Mouse (Mus musculus) forebrain, embryonic 14.5 days (tissue): ENCODE measurements at regions not wholly inside any gene's neighbourhood (a gene's known extent, or its start where the extent isn't known, plus 50 kb on each side); places are given as distances from the start of the nearest gene placed in this dataset.
A peak's percentile ranks its signal among the peaks of the same experiment; 100 is the strongest.

ENCODE experiments used
- ATAC-seq: fragments of 200-750 bp; cut with Nextera tagmentation; 2 replicates; pipeline ENCODE4 v1.8.0; 2017; ENCODE audit warnings: mild to moderate bottlenecking, moderate library complexity
- DNase-seq: peaks from one replicate; pipeline ENCODE4 v3.0.0-alpha.2; 2015; ENCODE audit warnings: low spot score
- H3K27ac ChIP-seq: fragments of 300-500 bp; sonication (generic); 2 replicates; pipeline ENCODE4 v1.5.1; 2014; ENCODE audit warnings: low read depth, mild to moderate bottlenecking, control low read depth, low read length, moderate library complexity
- H3K27me3 ChIP-seq: fragments of 300-500 bp; sonication (generic); replicated peaks from 2 replicates; pipeline ENCODE4 v1.6.1; 2014; ENCODE audit warnings: low read length, control low read depth, mixed read lengths; ENCODE audit not compliant: control insufficient read depth, insufficient read depth
- H3K36me3 ChIP-seq: fragments of 300-500 bp; sonication (generic); 2 replicates; pipeline ENCODE4 v1.6.1; 2014; ENCODE audit warnings: low read length, control low read depth; ENCODE audit not compliant: control insufficient read depth, insufficient read depth
- H3K4me1 ChIP-seq: fragments of 300-500 bp; sonication (generic); 2 replicates; pipeline ENCODE4 v1.6.1; 2014; ENCODE audit warnings: antibody characterized with exemption, low read length, control low read depth; ENCODE audit not compliant: control insufficient read depth, insufficient read depth
- H3K4me2 ChIP-seq: fragments of 300-500 bp; sonication (generic); 2 replicates; pipeline ENCODE4 v1.6.1; 2014; ENCODE audit warnings: mild to moderate bottlenecking, control low read depth, low read length
- H3K4me3 ChIP-seq: fragments of 300-500 bp; sonication (generic); 2 replicates; pipeline ENCODE4 v1.5.1; 2014; ENCODE audit warnings: low read depth, low read length, control low read depth
- H3K9ac ChIP-seq: fragments of 300-500 bp; sonication (generic); 2 replicates; pipeline ENCODE4 v1.6.1; 2014; ENCODE audit warnings: mild to moderate bottlenecking, low read length, control low read depth, moderate library complexity
- H3K9me3 ChIP-seq: fragments of 300-500 bp; sonication (generic); replicated peaks from 2 replicates; pipeline ENCODE4 v1.6.1; 2016; ENCODE audit warnings: low read length, control low read depth, mixed read lengths; ENCODE audit not compliant: control insufficient read depth
- whole genome bisulfite sequencing: fragments of 180-500 bp; shearing (Covaris S2); extraction: QIAGEN DNeasy Blood & Tissue Kit; methylation state at CpG from one replicate; pipeline ENCODE4 v1.1.7; 2014; 5-methylcytosine and 5-hydroxymethylcytosine counted together

- Histone ChIP-seq H3K27ac (no peak overlapping the region), H3K27me3 (no peaks in the 10 kb centered on the region), H3K4me2 (no peak overlapping the region), H3K9me3 (no peaks in the 10 kb centered on the region), H3K4me1 (peaks cover 12% of the 10 kb centered on the region), H3K9ac (no peak overlapping the region), H3K36me3 (no peaks in the 10 kb centered on the region), H3K4me3 (no peak overlapping the region)
- ATAC-seq (no peak), DNase-seq (no peak)
- 54% methylated on average over 3 of the region's 3 CpGs for WGBS
Observed at GRCm38 (mm10) chr14:76616367-76616683, 59.6 kb upstream of the Serp2 start.

GRCm38 (mm10) chr14:76615603-76616366, 59.1 kb upstream of the Serp2 start:
- WGBS, result 74% methylated on average over 8 of the region's 8 CpGs

GRCm38 (mm10) chr14:76615182-76615581, 58.5 kb upstream of the Serp2 start:
- Histone ChIP-seq H3K9ac (no peak overlapping the region), H3K36me3 (no peaks in the 10 kb centered on the region), H3K27me3 (no peaks in the 10 kb centered on the region), H3K27ac (no peak overlapping the region), H3K4me2 (no peak overlapping the region), H3K4me3 (no peak overlapping the region), H3K4me1 (peaks cover 21% of the 10 kb centered on the region), H3K9me3 (no peaks in the 10 kb centered on the region)
- no peak for DNase-seq
- ATAC-seq, result no peak
- 86% methylated on average over 11 of the region's 11 CpGs for WGBS

More at GRCm38 (mm10) chr14:76615603-76616366, 59.1 kb upstream of the Serp2 start:
- Histone ChIP-seq H3K9ac (no peak overlapping the region), H3K27me3 (no peaks in the 10 kb centered on the region), H3K36me3 (no peaks in the 10 kb centered on the region), H3K4me3 (no peak overlapping the region), H3K27ac (no peak overlapping the region), H3K9me3 (no peaks in the 10 kb centered on the region), H3K4me2 (no peak overlapping the region), H3K4me1 (peaks cover 17% of the 10 kb centered on the region)
- DNase-seq (no peak), ATAC-seq (no peak)

- H3K4me2 ChIP-seq, result no peak overlapping the region
- H3K9ac ChIP-seq, result no peak overlapping the region
- ATAC-seq (no peak), DNase-seq (no peak)
- H3K27me3 ChIP-seq, result no peaks in the 10 kb centered on the region
- no peaks in the 10 kb centered on the region for H3K9me3 ChIP-seq
- H3K27ac ChIP-seq, result no peak overlapping the region
- WGBS, result 88% methylated on average over 5 of the region's 5 CpGs
- H3K36me3 ChIP-seq, result no peaks in the 10 kb centered on the region
- no peak overlapping the region for H3K4me3 ChIP-seq
- H3K4me1 ChIP-seq, result peaks cover 21% of the 10 kb centered on the region
Observed at GRCm38 (mm10) chr14:76614682-76615081, 58.0 kb upstream of the Serp2 start.

GRCm38 (mm10) chr14:76613604-76614003, 56.9 kb upstream of the Serp2 start:
- no peaks in the 10 kb centered on the region for H3K27me3 ChIP-seq
- H3K4me1 ChIP-seq, result peaks cover 16% of the 10 kb centered on the region
- DNase-seq (no peak), ATAC-seq (no peak)
- H3K4me2 ChIP-seq, result no peak overlapping the region
- H3K9ac ChIP-seq, result no peak overlapping the region
- H3K27ac ChIP-seq, result no peak overlapping the region
- H3K36me3 ChIP-seq, result no peaks in the 10 kb centered on the region
- H3K4me3 ChIP-seq, result no peak overlapping the region
- WGBS, result 94% methylated on average over 6 of the region's 6 CpGs
- no peaks in the 10 kb centered on the region for H3K9me3 ChIP-seq

- Histone ChIP-seq H3K27ac (no peak overlapping the region; the same call in 1 of the 2 replicates), H3K4me2 (no peak overlapping the region)
Observed at GRCm38 (mm10) chr14:76610429-76611378, 54.0 kb upstream of the Serp2 start.

More at GRCm38 (mm10) chr14:76610429-76611378, 54.0 kb upstream of the Serp2 start:
- Histone ChIP-seq H3K4me1 (peaks cover 10% of the 10 kb centered on the region; the same call in 1 of the 2 replicates), H3K9ac (no peak overlapping the region), H3K27me3 (no peaks in the 10 kb centered on the region), H3K36me3 (no peaks in the 10 kb centered on the region), H3K9me3 (no peaks in the 10 kb centered on the region), H3K4me3 (no peak overlapping the region)
- peak; percentile 85 for DNase-seq
- WGBS, result 18% methylated on average over 11 of the region's 11 CpGs
- peak; percentile 83 for ATAC-seq
